Mouse (Mus musculus): ENCODE data around the gene Atp1a4.

The Atp1a4 gene

DNA sequence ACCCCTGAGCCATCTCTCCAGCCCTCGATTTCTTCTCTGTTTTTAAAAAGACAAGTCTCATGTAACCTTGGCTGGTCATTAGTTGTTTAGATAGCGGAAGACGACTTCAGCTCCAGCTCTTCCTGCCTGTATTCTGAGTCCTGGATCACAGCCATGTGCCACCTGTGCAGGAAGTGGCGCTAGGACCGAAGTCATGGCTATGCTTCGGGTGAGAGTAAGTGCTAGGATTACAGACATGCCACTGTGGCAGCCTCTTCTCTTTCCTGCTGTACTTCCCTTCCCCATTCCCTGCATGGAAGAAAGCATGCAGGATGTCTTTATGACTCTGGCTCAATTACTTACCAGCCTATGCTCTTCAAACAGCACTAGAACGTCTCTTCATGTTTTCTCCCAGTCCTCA, 79.1 kb downstream of the Atp1a4 start:
- TF ChIP-seq CTCF (conservative IDR thresholded peaks at IDR 0.05; ENCODE audit: low read length) (no peak), POU5F1 (IDR thresholded peaks at IDR 0.05; ENCODE audit: borderline replicate concordance, low read length) (no peak), NANOG (IDR thresholded peaks at IDR 0.05; ENCODE audit: borderline replicate concordance, low read length) (no peak)
- Histone ChIP-seq H3K4me3 (replicated peaks; ENCODE audit: low read length) (no peak overlapping the region), H3K4me1 (replicated peaks; ENCODE audit: low read depth, low read length) (peaks cover 4% of the 10 kb centered on the region), H3K27me3 (ENCODE audit: insufficient read depth, low read length) (no peaks in the 10 kb centered on the region), H3K36me3 (ENCODE audit: insufficient read depth, low read length) (peaks cover 73% of the 10 kb centered on the region), H3K9me3 (ENCODE audit: low read length) (peaks cover 2% of the 10 kb centered on the region)

- TF ChIP-seq CTCF (conservative IDR thresholded peaks at IDR 0.05; ENCODE audit: low read length) (no peak), POU5F1 (IDR thresholded peaks at IDR 0.05; ENCODE audit: borderline replicate concordance, low read length) (no peak), NANOG (IDR thresholded peaks at IDR 0.05; ENCODE audit: borderline replicate concordance, low read length) (no peak)
- Histone ChIP-seq H3K4me1 (replicated peaks; ENCODE audit: low read depth, low read length) (peaks cover 3% of the 10 kb centered on the region), H3K36me3 (ENCODE audit: insufficient read depth, low read length) (peaks cover 83% of the 10 kb centered on the region), H3K9me3 (ENCODE audit: low read length) (no peaks in the 10 kb centered on the region), H3K4me3 (replicated peaks; ENCODE audit: low read length) (no peak overlapping the region), H3K27me3 (ENCODE audit: insufficient read depth, low read length) (no peaks in the 10 kb centered on the region)
Measured at GRCm38 (mm10) chr1:172177791-172178190, 80.4 kb downstream of the Atp1a4 start.
